Mouse (Mus musculus) thymus, postnatal 0 days (tissue): Measurements from ENCODE around the gene Spata6. TPM values are rescaled to one million over a fixed set of nuclear protein-coding genes. Genes with fewer than 3 reads are reported as not detected.

Experiments
- DNase-seq: peaks from one replicate; pipeline ENCODE4 v3.0.0-alpha.2; 2015; ENCODE audit warnings: low spot score
- polyA plus RNA-seq: library from polyadenylated mRNA; unstranded; fragments of >200 nt; fragmentation: Nextera tagmentation; extraction: Ambion mirVana; gene quantifications from 2 replicates; pipeline ENCODE4 v1.2.1, GENCODE M21; 2015

Gene Spata6
- polyA plus RNA-seq, 1 experiment from 2014 or later: 52.7 TPM

- no peak for DNase-seq
Observed at GRCm38 (mm10) chr4:111838882-111839281, 119.1 kb downstream of the Spata6 start.

- DNase-seq: no peak
Observed at GRCm38 (mm10) chr4:111852626-111853025, 132.8 kb downstream of the Spata6 start.

- no peak for DNase-seq
Observed at GRCm38 (mm10) chr4:111866701-111867100, 146.9 kb downstream of the Spata6 start.

- DNase-seq: no peak
Observed at GRCm38 (mm10) chr4:111867743-111868401, 148.1 kb downstream of the Spata6 start.

Other genes with a start within 250 kb of the Spata6 start
- 34.6 and 39.0 TPM in 2 replicates for gene Slc5a9, start 182.9 kb downstream of the Spata6 start, polyA plus RNA-seq
- 3.0 and 3.6 TPM in 2 replicates for gene Skint8, start 199.4 kb downstream of the Spata6 start, polyA plus RNA-seq